Mouse (Mus musculus): ENCODE data around the gene Ppfia2. TPM values are rescaled to one million over a fixed set of nuclear protein-coding genes. Genes with fewer than 3 reads are reported as not detected.

Gene Ppfia2
- polyA plus RNA-seq, 1 experiment from 2014 or later: 7.8 TPM

GRCm38 (mm10) chr10:106838476-106838875, 368.3 kb downstream of the Ppfia2 start:
- no peak overlapping the region for H3K9ac ChIP-seq (ENCODE audit: low read depth, low read length)
- ATAC-seq (ENCODE audit: low FRiP score): no peak
- WGBS: 85% methylated on average over 1 of the region's 1 CpGs
- DNase-seq (ENCODE audit: low spot score): no peak
- no peak overlapping the region for H3K27ac ChIP-seq (ENCODE audit: low read depth, low read length)
- H3K4me1 ChIP-seq (replicated peaks; ENCODE audit: control insufficient read depth, insufficient read depth, low read length): no peaks in the 10 kb centered on the region
- H3K4me3 ChIP-seq (ENCODE audit: low read depth, low read length): no peak overlapping the region
- no peak overlapping the region for H3K4me2 ChIP-seq (replicated peaks; ENCODE audit: low read depth, low read length)
- no peaks in the 10 kb centered on the region for H3K9me3 ChIP-seq (ENCODE audit: control insufficient read depth, low read length)
- H3K27me3 ChIP-seq (ENCODE audit: control insufficient read depth, insufficient read depth, low read length): no peaks in the 10 kb centered on the region
- H3K36me3 ChIP-seq (ENCODE audit: control insufficient read depth, insufficient read depth, low read length): no peaks in the 10 kb centered on the region

GRCm38 (mm10) chr10:106858106-106858505, 388.0 kb downstream of the Ppfia2 start:
- Histone ChIP-seq H3K9me3 (ENCODE audit: control insufficient read depth, low read length) (no peaks in the 10 kb centered on the region), H3K4me2 (replicated peaks; ENCODE audit: low read depth, low read length) (no peak overlapping the region), H3K27me3 (ENCODE audit: control insufficient read depth, insufficient read depth, low read length) (no peaks in the 10 kb centered on the region), H3K9ac (ENCODE audit: low read depth, low read length) (no peak overlapping the region), H3K4me3 (ENCODE audit: low read depth, low read length) (no peak overlapping the region), H3K36me3 (ENCODE audit: control insufficient read depth, insufficient read depth, low read length) (no peaks in the 10 kb centered on the region), H3K27ac (ENCODE audit: low read depth, low read length) (no peak overlapping the region), H3K4me1 (replicated peaks; ENCODE audit: control insufficient read depth, insufficient read depth, low read length) (no peaks in the 10 kb centered on the region)
- DNase-seq (ENCODE audit: low spot score): no peak
- no peak for ATAC-seq (ENCODE audit: low FRiP score)
- WGBS: 83% methylated on average over 6 of the region's 6 CpGs

- H3K36me3 ChIP-seq (ENCODE audit: control insufficient read depth, insufficient read depth, low read length): no peaks in the 10 kb centered on the region
- no peak overlapping the region for H3K4me3 ChIP-seq (ENCODE audit: low read depth, low read length)
- no peaks in the 10 kb centered on the region for H3K27me3 ChIP-seq (ENCODE audit: control insufficient read depth, insufficient read depth, low read length)
- 85% methylated on average over 4 of the region's 4 CpGs for WGBS
- H3K4me2 ChIP-seq (replicated peaks; ENCODE audit: low read depth, low read length): no peak overlapping the region
- H3K27ac ChIP-seq (ENCODE audit: low read depth, low read length): no peak overlapping the region
- no peak for DNase-seq (ENCODE audit: low spot score)
- no peak overlapping the region for H3K9ac ChIP-seq (ENCODE audit: low read depth, low read length)
- ATAC-seq (ENCODE audit: low FRiP score): no peak
- no peaks in the 10 kb centered on the region for H3K9me3 ChIP-seq (ENCODE audit: control insufficient read depth, low read length)
- H3K4me1 ChIP-seq (replicated peaks; ENCODE audit: control insufficient read depth, insufficient read depth, low read length): no peaks in the 10 kb centered on the region
Observed at GRCm38 (mm10) chr10:106870233-106870632, 400.1 kb downstream of the Ppfia2 start.

- 86% methylated on average over 3 of the region's 3 CpGs for WGBS
- H3K4me1 ChIP-seq (replicated peaks; ENCODE audit: control insufficient read depth, insufficient read depth, low read length): no peaks in the 10 kb centered on the region
- no peak for ATAC-seq (ENCODE audit: low FRiP score)
- H3K36me3 ChIP-seq (ENCODE audit: control insufficient read depth, insufficient read depth, low read length): no peaks in the 10 kb centered on the region
- no peak overlapping the region for H3K27ac ChIP-seq (ENCODE audit: low read depth, low read length)
- H3K9me3 ChIP-seq (ENCODE audit: control insufficient read depth, low read length): no peaks in the 10 kb centered on the region
- H3K4me2 ChIP-seq (replicated peaks; ENCODE audit: low read depth, low read length): no peak overlapping the region
- no peak for DNase-seq (ENCODE audit: low spot score)
- H3K27me3 ChIP-seq (ENCODE audit: control insufficient read depth, insufficient read depth, low read length): no peaks in the 10 kb centered on the region
- no peak overlapping the region for H3K9ac ChIP-seq (ENCODE audit: low read depth, low read length)
- H3K4me3 ChIP-seq (ENCODE audit: low read depth, low read length): no peak overlapping the region
Observed at GRCm38 (mm10) chr10:106871847-106872246, 401.7 kb downstream of the Ppfia2 start.

GRCm38 (mm10) chr10:106872714-106873113, 402.6 kb downstream of the Ppfia2 start:
- H3K27ac ChIP-seq (ENCODE audit: low read depth, low read length): no peak overlapping the region
- no peak overlapping the region for H3K4me3 ChIP-seq (ENCODE audit: low read depth, low read length)
- no peaks in the 10 kb centered on the region for H3K36me3 ChIP-seq (ENCODE audit: control insufficient read depth, insufficient read depth, low read length)
- no peaks in the 10 kb centered on the region for H3K9me3 ChIP-seq (ENCODE audit: control insufficient read depth, low read length)
- no peak overlapping the region for H3K4me2 ChIP-seq (replicated peaks; ENCODE audit: low read depth, low read length)
- ATAC-seq (ENCODE audit: low FRiP score): no peak
- H3K27me3 ChIP-seq (ENCODE audit: control insufficient read depth, insufficient read depth, low read length): no peaks in the 10 kb centered on the region
- no peak overlapping the region for H3K9ac ChIP-seq (ENCODE audit: low read depth, low read length)
- WGBS: 58% methylated on average over 1 of the region's 1 CpGs
- no peaks in the 10 kb centered on the region for H3K4me1 ChIP-seq (replicated peaks; ENCODE audit: control insufficient read depth, insufficient read depth, low read length)
- no peak for DNase-seq (ENCODE audit: low spot score)

- H3K4me1 ChIP-seq (replicated peaks; ENCODE audit: control insufficient read depth, insufficient read depth, low read length): no peaks in the 10 kb centered on the region
- H3K36me3 ChIP-seq (ENCODE audit: control insufficient read depth, insufficient read depth, low read length): no peaks in the 10 kb centered on the region
- DNase-seq (ENCODE audit: low spot score) (no peak), ATAC-seq (ENCODE audit: low FRiP score) (no peak)
- H3K27ac ChIP-seq (ENCODE audit: low read depth, low read length): no peak overlapping the region
- H3K4me3 ChIP-seq (ENCODE audit: low read depth, low read length): no peak overlapping the region
- H3K27me3 ChIP-seq (ENCODE audit: control insufficient read depth, insufficient read depth, low read length): no peaks in the 10 kb centered on the region
- H3K4me2 ChIP-seq (replicated peaks; ENCODE audit: low read depth, low read length): no peak overlapping the region
- H3K9me3 ChIP-seq (ENCODE audit: control insufficient read depth, low read length): no peaks in the 10 kb centered on the region
- H3K9ac ChIP-seq (ENCODE audit: low read depth, low read length): no peak overlapping the region
- 52% methylated on average over 3 of the region's 3 CpGs for WGBS
Observed at GRCm38 (mm10) chr10:106881330-106881729, 411.2 kb downstream of the Ppfia2 start.

GRCm38 (mm10) chr10:106896351-106896750, 426.2 kb downstream of the Ppfia2 start:
- H3K9ac ChIP-seq (ENCODE audit: low read depth, low read length): no peak overlapping the region
- H3K4me3 ChIP-seq (ENCODE audit: low read depth, low read length): no peak overlapping the region
- 47% methylated on average over 13 of the region's 13 CpGs for WGBS
- no peaks in the 10 kb centered on the region for H3K36me3 ChIP-seq (ENCODE audit: control insufficient read depth, insufficient read depth, low read length)
- H3K27me3 ChIP-seq (ENCODE audit: control insufficient read depth, insufficient read depth, low read length): no peaks in the 10 kb centered on the region
- H3K4me1 ChIP-seq (replicated peaks; ENCODE audit: control insufficient read depth, insufficient read depth, low read length): no peaks in the 10 kb centered on the region
- ATAC-seq (ENCODE audit: low FRiP score) (peak; percentile 77), DNase-seq (ENCODE audit: low spot score) (peak; percentile 31)
- H3K9me3 ChIP-seq (ENCODE audit: control insufficient read depth, low read length): no peaks in the 10 kb centered on the region
- no peak overlapping the region for H3K27ac ChIP-seq (ENCODE audit: low read depth, low read length)
- no peak overlapping the region for H3K4me2 ChIP-seq (replicated peaks; ENCODE audit: low read depth, low read length)

GRCm38 (mm10) chr10:106910108-106910507, 440.0 kb downstream of the Ppfia2 start:
- no peak overlapping the region for H3K27ac ChIP-seq (ENCODE audit: low read depth, low read length)
- no peaks in the 10 kb centered on the region for H3K4me1 ChIP-seq (replicated peaks; ENCODE audit: control insufficient read depth, insufficient read depth, low read length)
- no peaks in the 10 kb centered on the region for H3K36me3 ChIP-seq (ENCODE audit: control insufficient read depth, insufficient read depth, low read length)
- 80% methylated on average over 3 of the region's 3 CpGs for WGBS
- no peak overlapping the region for H3K9ac ChIP-seq (ENCODE audit: low read depth, low read length)
- no peaks in the 10 kb centered on the region for H3K9me3 ChIP-seq (ENCODE audit: control insufficient read depth, low read length)
- no peaks in the 10 kb centered on the region for H3K27me3 ChIP-seq (ENCODE audit: control insufficient read depth, insufficient read depth, low read length)
- DNase-seq (ENCODE audit: low spot score) (no peak), ATAC-seq (ENCODE audit: low FRiP score) (no peak)
- H3K4me3 ChIP-seq (ENCODE audit: low read depth, low read length): no peak overlapping the region
- H3K4me2 ChIP-seq (replicated peaks; ENCODE audit: low read depth, low read length): no peak overlapping the region

GRCm38 (mm10) chr10:106913032-106913431, 442.9 kb downstream of the Ppfia2 start:
- Histone ChIP-seq H3K4me3 (ENCODE audit: low read depth, low read length) (no peak overlapping the region), H3K9me3 (ENCODE audit: control insufficient read depth, low read length) (no peaks in the 10 kb centered on the region), H3K4me1 (replicated peaks; ENCODE audit: control insufficient read depth, insufficient read depth, low read length) (no peaks in the 10 kb centered on the region), H3K36me3 (ENCODE audit: control insufficient read depth, insufficient read depth, low read length) (no peaks in the 10 kb centered on the region), H3K27ac (ENCODE audit: low read depth, low read length) (no peak overlapping the region), H3K9ac (ENCODE audit: low read depth, low read length) (no peak overlapping the region), H3K4me2 (replicated peaks; ENCODE audit: low read depth, low read length) (no peak overlapping the region), H3K27me3 (ENCODE audit: control insufficient read depth, insufficient read depth, low read length) (no peaks in the 10 kb centered on the region)
- ATAC-seq (ENCODE audit: low FRiP score): peak; percentile 72; the same call in 1 of the 2 replicates
- peak; percentile 67 for DNase-seq (ENCODE audit: low spot score)
- 32% methylated on average over 2 of the region's 2 CpGs for WGBS
